9 mouse cellular contexts compared by ENCODE assay signal in the genomic region with DNA sequence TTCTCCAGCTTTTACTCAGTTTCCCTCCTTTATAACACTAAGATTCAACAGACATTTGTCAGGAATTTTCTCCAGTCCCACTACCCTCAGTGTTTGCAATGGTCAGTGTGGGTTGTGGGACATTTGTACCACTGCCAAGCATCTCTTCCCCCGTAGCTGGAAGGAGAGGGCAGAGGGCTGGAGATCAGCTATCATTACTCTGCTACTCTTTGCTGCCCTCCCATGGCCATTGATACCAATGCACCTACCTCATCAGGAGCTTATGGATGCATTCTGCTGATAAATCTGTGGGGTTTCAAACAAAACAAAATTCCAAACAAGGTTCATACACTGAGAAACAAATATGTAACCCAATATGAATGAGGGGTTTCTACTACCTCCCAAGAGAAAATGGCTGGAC. TPM values are rescaled to one million over a fixed set of nuclear protein-coding genes. Genes with fewer than 3 reads are reported as not detected.
DNase-seq lines count a peak whose midpoint lies in the region; ATAC-seq and TF ChIP-seq lines count a peak whose summit lies in the region.
"Had no signal": no experiment of that assay in that cellular context is flagged by ENCODE, and none has a peak within 500 bp of the region (broad histone marks: within the 10 kb centered on the region; RNA-seq: fewer than 3 reads in every experiment).

No protein-coding gene starts in this region.

- H3K27me3 ChIP-seq in intestine, postnatal 0 days (replicated peaks; ENCODE audit: control insufficient read depth, insufficient read depth, low read length) = no peaks in the 10 kb centered on the region
- no peaks in the 10 kb centered on the region for H3K27me3 ChIP-seq in intestine, embryonic 16.5 days (replicated peaks; ENCODE audit: control insufficient read depth, insufficient read depth, low read length)
- no peaks in the 10 kb centered on the region for H3K27me3 ChIP-seq in hindbrain, embryonic 14.5 days (ENCODE audit: control insufficient read depth, insufficient read depth, low read length)
- H3K27me3 ChIP-seq in midbrain, embryonic 13.5 days = no peaks in the 10 kb centered on the region
- H3K27me3 ChIP-seq: liver, embryonic 13.5 days had no signal

- 12% methylated on average over 1 of the region's 1 CpGs for WGBS in intestine, postnatal 0 days
- 10% methylated on average over 1 of the region's 1 CpGs for WGBS in intestine, embryonic 16.5 days
- 6% methylated on average over 1 of the region's 1 CpGs for WGBS in hindbrain, embryonic 14.5 days
- 6% methylated on average over 1 of the region's 1 CpGs for WGBS in midbrain, embryonic 13.5 days

- no peak overlapping the region for H3K4me3 ChIP-seq in intestine, postnatal 0 days (ENCODE audit: low read depth, low read length)
- H3K4me3 ChIP-seq in intestine, embryonic 16.5 days (ENCODE audit: low read length) = no peak overlapping the region
- H3K4me3 ChIP-seq in hindbrain, embryonic 14.5 days (replicated peaks; ENCODE audit: low read length) = no peak overlapping the region
- H3K4me3 ChIP-seq in midbrain, embryonic 13.5 days (replicated peaks) = no peak overlapping the region
- H3K4me3 ChIP-seq: liver, embryonic 13.5 days had no signal

- H3K36me3 ChIP-seq in intestine, postnatal 0 days (ENCODE audit: control insufficient read depth, insufficient read depth) = no peaks in the 10 kb centered on the region
- no peaks in the 10 kb centered on the region for H3K36me3 ChIP-seq in intestine, embryonic 16.5 days (ENCODE audit: control insufficient read depth, insufficient read depth, low read length)
- no peaks in the 10 kb centered on the region for H3K36me3 ChIP-seq in hindbrain, embryonic 14.5 days (replicated peaks; ENCODE audit: control insufficient read depth, insufficient read depth)
- no peaks in the 10 kb centered on the region for H3K36me3 ChIP-seq in midbrain, embryonic 13.5 days
- H3K36me3 ChIP-seq: liver, embryonic 13.5 days had no signal

- H3K4me1 ChIP-seq in intestine, postnatal 0 days (replicated peaks; ENCODE audit: control insufficient read depth, insufficient read depth, low read length) = no peaks in the 10 kb centered on the region
- H3K4me1 ChIP-seq in intestine, embryonic 16.5 days (ENCODE audit: control insufficient read depth, insufficient read depth, low read length) = no peaks in the 10 kb centered on the region
- H3K4me1 ChIP-seq in hindbrain, embryonic 14.5 days (replicated peaks; ENCODE audit: control insufficient read depth, insufficient read depth, low read length) = no peaks in the 10 kb centered on the region
- H3K4me1 ChIP-seq in midbrain, embryonic 13.5 days (replicated peaks) = no peaks in the 10 kb centered on the region
- H3K4me1 ChIP-seq: liver, embryonic 13.5 days had no signal

- H3K9ac ChIP-seq in intestine, postnatal 0 days (ENCODE audit: low read depth, low read length) = no peak overlapping the region
- H3K9ac ChIP-seq in intestine, embryonic 16.5 days (ENCODE audit: low read depth, low read length) = no peak overlapping the region
- H3K9ac ChIP-seq in hindbrain, embryonic 14.5 days = no peak overlapping the region
- no peak overlapping the region for H3K9ac ChIP-seq in midbrain, embryonic 13.5 days (replicated peaks)
- H3K9ac ChIP-seq: liver, embryonic 13.5 days had no signal

- H3K27ac ChIP-seq in intestine, postnatal 0 days (ENCODE audit: low read depth, low read length) = no peak overlapping the region
- no peak overlapping the region for H3K27ac ChIP-seq in intestine, embryonic 16.5 days (ENCODE audit: low read length)
- no peak overlapping the region for H3K27ac ChIP-seq in hindbrain, embryonic 14.5 days
- H3K27ac ChIP-seq in midbrain, embryonic 13.5 days = no peak overlapping the region
- H3K27ac ChIP-seq: liver, embryonic 13.5 days had no signal

- DNase-seq in adrenal gland, adult 18-20 months (ENCODE audit: low spot score in 2 of 2) = peak; percentile 30 to 45
- DNase-seq in embryo, embryonic 11.5 days (ENCODE audit: low read depth, low spot score) = peak; percentile 22
- DNase-seq in hindbrain, embryonic 14.5 days (ENCODE audit: low spot score) = peak; percentile 75
- peak; percentile 8 to 26 for DNase-seq in left cerebral cortex, adult 8-10 months (ENCODE audit: low spot score in 2 of 2)
- no peak for DNase-seq in adipocyte (ENCODE audit: low spot score)
- DNase-seq: liver, embryonic 13.5 days had no signal

- H3K9me3 ChIP-seq in intestine, postnatal 0 days (ENCODE audit: control insufficient read depth) = no peaks in the 10 kb centered on the region
- no peaks in the 10 kb centered on the region for H3K9me3 ChIP-seq in intestine, embryonic 16.5 days (ENCODE audit: control insufficient read depth, low read length)
- peaks cover 1% of the 10 kb centered on the region; the same call in 1 of the 2 replicates for H3K9me3 ChIP-seq in hindbrain, embryonic 14.5 days (ENCODE audit: control insufficient read depth, low read length)
- H3K9me3 ChIP-seq in midbrain, embryonic 13.5 days = no peaks in the 10 kb centered on the region
- H3K9me3 ChIP-seq: liver, embryonic 13.5 days had no signal

- TF ChIP-seq CTCF in intestine, postnatal 0 days (IDR thresholded peaks at IDR 0.05; ENCODE audit: low read depth) = peak; percentile 88

- no peak for ATAC-seq in intestine, postnatal 0 days
- no peak for ATAC-seq in intestine, embryonic 16.5 days
- peak; percentile 73; the same call in 1 of the 2 replicates for ATAC-seq in hindbrain, embryonic 14.5 days (ENCODE audit: low FRiP score)
- peak; percentile 59; the same call in 1 of the 2 replicates for ATAC-seq in midbrain, embryonic 13.5 days

- H3K4me2 ChIP-seq in intestine, postnatal 0 days (replicated peaks; ENCODE audit: low read depth) = no peak overlapping the region
- no peak overlapping the region for H3K4me2 ChIP-seq in intestine, embryonic 16.5 days (ENCODE audit: low read depth, low read length)
- no peak overlapping the region for H3K4me2 ChIP-seq in hindbrain, embryonic 14.5 days (replicated peaks)
- H3K4me2 ChIP-seq in midbrain, embryonic 13.5 days (replicated peaks) = no peak overlapping the region
- H3K4me2 ChIP-seq: liver, embryonic 13.5 days had no signal

RNA-seq across cellular contexts. Expression of a gene that starts 40.9 kb away (rescaled TPM):
- 7.3 and 7.4 TPM in 2 replicates for polyA plus RNA-seq in intestine, postnatal 0 days (2015; fragmentation: Nextera tagmentation; extraction: Ambion mirVana)
- 9.6 and 11.1 TPM in 2 replicates for polyA plus RNA-seq in intestine, embryonic 16.5 days (2015; fragmentation: Nextera tagmentation; extraction: Ambion mirVana)
- total RNA-seq in adrenal gland, adult 18-20 months (2021) = 10 to 100 TPM in 1 of 2 experiments, 1 to 10 TPM in 1; 6.9 to 10.5 TPM
- polyA plus RNA-seq in hindbrain, embryonic 14.5 days (2014; fragmentation: Nextera tagmentation; extraction: Ambion mirVana) = 5.0 and 5.2 TPM in 2 replicates
- total RNA-seq in left cerebral cortex, adult 8-10 months (2022) = 10 to 100 TPM; 14.5 to 19.7 (median 17.2) TPM
- 2.4 and 2.5 TPM in 2 replicates for polyA plus RNA-seq in midbrain, embryonic 13.5 days (2015; fragmentation: Nextera tagmentation; extraction: Ambion mirVana)

Comparison
In these comparisons a context has a peak if more than half of its experiments do, and no peak if none do; other contexts are left out.
1. ATAC-seq: peak in hindbrain, embryonic 14.5 days (single experiment) and midbrain, embryonic 13.5 days (single experiment); none in intestine, postnatal 0 days (single experiment) and intestine, embryonic 16.5 days (single experiment).